Mouse (Mus musculus): ENCODE data around the gene Aif1l.
"Not testable (repeated sequence)": the region's sequence is repeated elsewhere in the genome, so short reads cannot be mapped to it uniquely, and the experiment has no call there.

Aif1l gene

DNA sequence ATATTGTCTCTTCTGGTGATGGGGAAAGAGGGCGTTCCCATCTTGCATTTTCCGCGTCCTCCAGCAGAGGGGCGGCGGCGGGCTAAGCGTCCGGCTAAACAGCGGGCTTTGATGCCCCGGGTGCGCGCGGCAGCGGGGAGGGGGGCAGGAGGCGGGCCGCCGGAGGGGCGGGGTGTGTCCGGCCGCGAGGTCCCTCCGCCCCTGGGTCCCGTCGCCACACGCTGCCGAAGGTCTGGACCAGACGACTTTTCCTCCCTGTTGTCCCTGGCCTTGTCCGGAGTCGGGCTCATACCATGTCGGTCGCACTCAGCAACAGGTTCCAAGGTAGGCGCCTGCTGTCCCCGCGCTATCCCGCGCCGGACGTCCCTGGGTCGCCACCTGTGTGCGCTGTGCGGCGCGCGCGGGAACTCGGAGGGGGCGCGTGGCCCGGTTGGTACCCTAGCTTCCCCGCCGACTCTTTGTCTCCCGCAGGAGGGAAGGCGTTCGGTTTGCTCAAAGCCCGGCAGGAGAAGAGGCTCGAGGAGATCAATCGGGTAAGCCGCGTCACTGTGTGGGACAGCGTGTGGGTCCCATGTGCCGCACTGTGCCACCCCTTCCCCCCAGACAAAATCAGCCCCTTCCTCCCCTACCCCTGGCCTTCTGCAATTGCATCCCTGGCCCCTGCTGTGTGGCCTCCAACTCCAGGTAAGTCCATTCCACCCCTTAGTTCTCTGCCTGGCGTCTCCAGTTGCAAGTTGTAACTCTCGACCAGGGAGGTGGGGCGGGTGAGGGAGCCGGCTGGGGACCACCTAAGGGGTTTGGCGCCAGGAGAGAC lies at the start of gene Aif1l:
Aif1l (plus strand) TSS at position 82 of the 814 bp plus-strand sequence.
- peak; percentile 75 for DNase-seq

DNA sequence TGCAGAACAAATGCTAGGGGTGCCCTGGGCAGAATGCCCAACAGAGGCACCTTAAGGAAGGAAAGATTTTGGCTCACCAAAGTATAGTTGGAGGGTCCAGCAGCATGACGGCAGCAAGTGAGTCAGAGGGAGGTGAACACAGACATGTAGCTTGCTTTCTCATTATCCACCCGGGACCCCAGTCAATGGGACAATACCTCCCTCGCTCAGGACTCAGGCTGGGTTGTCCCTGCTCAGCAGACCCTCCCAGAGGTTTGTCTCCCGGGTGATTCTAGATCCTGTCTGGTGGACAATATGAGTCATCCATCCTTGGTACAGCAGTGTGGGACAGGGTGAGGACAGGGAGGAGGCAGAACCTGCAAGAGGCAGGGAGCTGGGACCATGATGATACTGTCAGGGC lies 49.0 kb upstream of the Aif1l start:
- DNase-seq: no peak

DNA sequence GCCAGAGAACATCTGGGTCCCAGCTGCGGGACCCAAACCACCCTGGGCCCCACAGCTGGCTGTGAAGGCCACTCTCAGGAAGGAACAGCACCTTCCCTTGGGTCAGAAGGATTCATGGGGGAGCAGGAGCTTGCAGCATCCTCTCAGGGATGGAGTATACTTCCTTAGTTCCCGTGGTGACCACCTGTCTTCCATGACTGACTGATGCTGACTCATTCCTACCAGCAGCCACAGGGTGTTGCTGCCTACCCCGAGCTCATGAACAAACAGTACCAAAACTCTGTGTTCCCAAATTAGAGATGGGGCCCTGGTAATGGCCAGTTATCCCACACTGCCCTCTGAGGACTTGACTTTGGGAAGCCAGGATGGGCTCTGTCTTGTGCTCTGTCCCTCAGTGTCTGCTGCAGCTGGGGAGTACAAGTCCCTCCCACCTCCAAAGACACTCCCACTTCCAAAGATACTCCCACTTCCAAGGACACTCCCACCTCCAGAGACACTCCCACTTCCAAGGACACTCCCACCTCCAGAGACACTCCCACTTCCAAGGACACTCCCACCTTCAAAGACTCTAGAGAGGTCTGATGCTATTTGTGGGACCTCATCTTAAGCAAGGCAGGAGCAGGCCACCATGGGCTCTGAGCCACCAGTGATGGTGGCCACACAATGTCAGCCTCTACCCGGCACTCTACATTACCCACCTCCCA lies 48.1 kb upstream of the Aif1l start:
- DNase-seq: no peak

DNA sequence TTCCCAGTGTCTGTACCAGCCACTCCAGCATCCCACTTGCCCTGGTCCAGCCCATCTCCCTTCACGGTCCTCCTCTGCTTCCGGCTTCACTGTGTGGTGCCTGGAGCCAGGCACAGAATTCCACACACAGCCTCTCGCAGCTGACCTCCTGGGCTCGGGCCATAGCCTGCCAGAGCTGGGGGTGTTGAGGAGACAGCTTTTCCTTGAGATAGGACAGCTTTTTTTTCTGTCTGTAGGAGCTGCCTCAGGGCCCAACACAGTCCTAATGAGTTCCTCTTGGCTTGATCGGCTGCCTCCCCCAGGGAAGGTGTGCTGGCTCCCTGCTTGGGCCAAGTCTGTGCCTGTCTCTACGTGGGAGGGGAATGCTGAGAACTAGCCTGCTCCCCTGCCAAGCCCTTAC lies 45.9 kb upstream of the Aif1l start:
- DNase-seq: no peak

DNA sequence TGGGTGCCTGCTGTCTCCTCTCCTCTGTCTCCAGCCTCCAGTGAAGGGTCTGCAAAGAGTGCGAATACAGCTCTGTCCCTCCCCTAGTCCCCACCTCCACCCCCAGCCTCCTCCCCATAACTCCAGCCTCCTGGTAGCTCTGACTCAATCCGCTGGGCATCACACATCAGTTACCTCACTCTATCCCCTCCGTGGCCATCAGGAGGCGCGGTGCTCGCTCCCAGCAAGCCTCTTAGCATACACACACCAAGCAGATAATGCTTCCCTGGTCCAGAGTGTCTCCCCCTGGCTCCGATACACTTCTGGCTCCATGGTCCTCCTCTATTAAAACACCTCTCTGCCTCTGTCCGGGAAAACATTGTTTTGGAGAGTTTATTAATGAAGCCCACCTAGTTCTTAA lies 45.3 kb upstream of the Aif1l start:
- DNase-seq: peak; percentile 60

DNA sequence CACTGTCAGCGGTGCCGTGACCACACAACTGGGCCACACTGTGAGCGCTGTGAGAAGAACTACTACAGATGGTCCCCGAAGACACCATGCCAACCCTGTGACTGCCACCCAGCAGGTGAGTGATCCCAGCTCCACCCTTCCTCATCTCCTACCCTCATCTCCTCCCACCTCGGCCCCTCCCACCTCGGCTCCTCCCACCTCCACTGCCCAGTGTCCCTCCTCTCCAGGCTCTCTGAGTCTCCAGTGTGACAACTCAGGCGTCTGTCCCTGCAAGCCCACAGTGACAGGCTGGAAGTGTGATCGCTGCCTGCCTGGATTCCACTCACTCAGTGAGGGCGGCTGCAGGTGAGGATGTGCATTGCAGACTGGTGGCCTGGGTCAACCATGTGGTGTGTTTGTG lies 44.3 kb upstream of the Aif1l start:
- no peak for DNase-seq

DNA sequence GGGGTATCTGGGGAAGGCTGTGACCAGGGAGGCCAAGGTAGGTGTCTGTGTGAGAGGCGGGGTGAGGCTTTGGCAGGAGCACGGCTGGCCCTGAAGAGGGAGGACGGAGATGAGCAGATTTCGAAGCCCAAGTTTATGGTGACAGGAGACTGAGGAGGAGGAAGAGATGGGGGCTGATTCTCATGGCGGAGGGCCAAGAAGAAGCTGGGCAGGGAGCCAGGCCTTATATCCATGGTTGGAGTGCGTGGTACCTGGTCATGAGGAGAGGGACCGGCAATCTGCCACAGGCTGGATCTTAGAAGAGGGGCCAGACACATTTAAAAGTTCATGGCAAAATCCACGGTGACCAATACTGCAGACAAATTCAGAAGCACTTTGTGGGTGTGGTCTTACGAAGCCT lies 43.5 kb upstream of the Aif1l start:
- DNase-seq: no peak

DNA sequence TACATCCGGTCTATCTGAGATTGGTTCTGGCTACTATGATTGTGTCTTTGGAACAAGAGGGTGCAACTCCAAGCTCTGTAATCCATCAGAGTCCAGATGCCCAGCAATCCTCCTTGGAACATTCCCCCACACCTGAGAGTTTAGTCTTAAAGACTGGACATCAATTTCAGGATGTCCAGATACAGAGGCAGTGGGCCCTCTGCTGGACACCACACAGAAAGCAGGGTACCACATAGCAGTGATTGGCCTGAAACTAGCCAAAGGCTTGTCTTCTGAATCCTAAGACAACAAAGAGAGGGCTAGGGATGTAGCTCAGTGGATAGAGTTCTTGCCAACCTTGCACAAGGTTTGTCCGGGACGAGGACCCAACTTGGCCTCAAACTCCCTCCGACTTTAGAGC lies 37.4 kb upstream of the Aif1l start:
- DNase-seq: no peak

DNA sequence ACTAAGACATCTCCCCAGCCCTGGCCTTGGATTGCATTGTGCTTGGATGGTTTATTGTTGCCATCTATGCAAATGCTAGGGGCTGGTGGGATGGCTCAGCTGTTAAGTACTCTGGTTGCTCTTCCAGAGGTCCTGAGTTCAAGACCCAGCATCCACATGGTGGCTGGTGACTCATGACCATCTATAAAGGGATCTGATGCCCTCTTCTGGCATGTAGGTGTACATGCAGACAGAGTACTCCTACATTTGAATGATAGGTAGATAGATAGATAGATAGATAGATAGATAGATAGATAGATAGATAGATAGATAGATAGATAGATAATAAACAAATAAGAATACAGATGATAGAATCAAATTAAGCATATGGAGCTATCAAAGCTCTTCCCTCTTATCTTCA lies 35.7 kb upstream of the Aif1l start:
- not testable (repeated sequence) for DNase-seq

DNA sequence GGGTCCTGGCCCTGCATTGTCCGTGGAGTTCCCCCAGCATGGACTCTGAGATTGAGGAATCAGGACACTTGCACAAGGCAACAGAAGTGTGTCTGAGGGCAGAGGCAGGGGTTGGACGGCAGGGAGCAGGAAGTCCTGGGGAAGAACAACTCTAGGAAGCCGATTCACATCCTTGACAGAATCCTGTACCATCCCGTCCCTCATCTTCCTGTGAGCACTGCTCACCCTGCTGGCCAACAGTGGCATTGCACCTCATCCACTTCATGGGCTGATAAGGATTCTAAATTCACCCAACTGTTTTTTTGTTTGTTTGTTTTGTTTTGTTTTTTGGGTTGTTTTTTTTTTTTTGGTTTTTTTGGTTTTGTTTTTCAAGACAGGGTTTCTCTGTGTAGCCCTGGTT lies 34.8 kb upstream of the Aif1l start:
- DNase-seq: peak; percentile 89

DNA sequence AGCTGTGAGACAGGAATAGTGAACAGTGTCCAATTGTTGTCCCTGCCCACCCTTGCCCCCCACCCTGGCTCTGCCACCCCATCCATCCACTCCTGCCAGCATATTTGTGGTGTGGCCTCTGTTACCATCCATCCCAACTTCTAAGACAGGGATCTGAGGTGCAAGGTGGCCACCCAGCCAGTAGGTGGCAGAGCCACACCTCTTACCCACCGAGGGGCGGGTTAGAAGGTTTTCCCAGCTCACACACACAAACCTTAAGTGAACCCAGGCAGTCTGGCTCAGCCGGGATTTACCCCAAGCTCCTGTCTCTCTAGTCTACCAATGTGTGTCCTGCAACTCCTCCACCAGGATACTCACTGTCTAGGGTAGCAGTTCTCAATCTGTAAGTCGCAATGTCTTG lies 32.3 kb upstream of the Aif1l start:
- peak; percentile 74 for DNase-seq

DNA sequence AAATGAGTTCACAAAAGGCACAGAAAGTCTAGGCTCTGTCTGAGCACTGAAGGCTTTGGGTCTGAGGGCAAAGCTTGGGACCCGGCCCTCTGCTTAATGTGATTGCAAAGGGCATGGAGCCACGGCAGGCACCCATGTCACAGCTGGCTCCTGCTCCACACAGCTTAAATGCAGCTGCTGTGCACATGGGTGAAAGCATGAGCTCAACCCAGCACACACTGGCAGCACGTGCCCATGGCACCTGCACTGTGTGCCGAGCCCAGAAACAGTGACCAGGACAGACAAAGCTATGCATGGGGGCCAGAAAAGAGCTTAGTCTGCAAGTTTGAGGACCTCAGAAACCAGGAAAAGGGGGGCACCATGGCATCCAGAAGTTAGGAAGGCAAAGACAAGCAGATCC lies 26.3 kb upstream of the Aif1l start:
- no peak for DNase-seq

DNA sequence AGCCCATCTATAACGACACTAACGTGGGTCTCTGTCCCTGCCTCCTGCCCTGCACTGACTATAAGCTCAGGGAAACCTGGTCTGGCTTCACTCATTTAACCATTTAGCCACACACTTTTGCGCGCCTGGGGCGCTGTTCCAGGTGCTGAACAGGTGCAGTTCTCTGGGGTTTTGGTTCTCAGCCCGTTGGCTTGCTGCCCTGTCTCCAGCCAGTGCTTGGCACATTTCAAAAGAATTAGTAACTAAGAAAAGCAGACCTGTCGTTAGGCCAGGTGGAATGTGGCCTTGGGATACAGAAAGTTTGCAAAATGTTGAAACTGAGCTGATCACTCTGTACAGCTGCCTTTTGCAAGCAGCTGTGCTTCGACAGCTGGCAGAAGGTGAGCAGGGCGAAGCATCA lies 25.1 kb upstream of the Aif1l start:
- peak; percentile 36 for DNase-seq

DNA sequence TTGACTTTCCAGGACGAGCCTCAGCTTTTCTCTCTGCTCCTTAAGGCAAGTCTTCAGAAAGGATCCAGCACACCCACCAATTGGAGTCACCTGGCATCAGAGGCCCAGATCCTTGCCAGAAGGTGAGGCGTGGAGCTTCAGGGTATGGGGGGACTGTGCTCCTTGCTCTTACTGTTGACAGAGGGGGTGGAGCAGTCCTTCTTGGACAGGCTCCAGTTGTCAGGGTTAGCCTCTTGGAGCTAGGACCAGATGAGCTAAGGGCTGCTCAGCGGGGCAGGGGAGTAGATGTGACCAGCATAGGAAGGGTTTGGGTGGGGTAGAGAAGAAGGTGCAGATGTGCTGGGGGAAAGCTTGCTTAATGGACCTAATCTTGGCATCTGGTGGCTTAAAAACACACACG lies 24.0 kb upstream of the Aif1l start:
- no peak for DNase-seq

DNA sequence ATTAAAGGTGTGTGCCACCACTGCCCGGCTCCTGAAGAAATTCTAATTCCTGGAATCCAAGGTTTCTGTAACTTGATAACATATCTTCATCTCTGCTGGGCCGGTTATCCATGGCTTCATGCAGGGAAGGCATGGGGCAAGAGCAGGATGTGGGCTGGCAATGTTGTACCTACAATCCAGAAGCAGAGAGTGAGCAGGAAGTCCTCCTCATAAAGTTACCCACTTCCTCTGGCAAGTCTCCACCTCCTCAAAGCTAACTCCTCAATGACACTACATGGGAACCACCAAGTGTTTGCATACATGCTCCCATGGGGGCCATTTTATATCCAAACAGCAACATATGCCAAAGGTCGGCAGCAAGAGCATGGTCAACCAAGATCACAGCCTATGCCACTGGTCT lies 20.3 kb upstream of the Aif1l start:
- DNase-seq: no peak

DNA sequence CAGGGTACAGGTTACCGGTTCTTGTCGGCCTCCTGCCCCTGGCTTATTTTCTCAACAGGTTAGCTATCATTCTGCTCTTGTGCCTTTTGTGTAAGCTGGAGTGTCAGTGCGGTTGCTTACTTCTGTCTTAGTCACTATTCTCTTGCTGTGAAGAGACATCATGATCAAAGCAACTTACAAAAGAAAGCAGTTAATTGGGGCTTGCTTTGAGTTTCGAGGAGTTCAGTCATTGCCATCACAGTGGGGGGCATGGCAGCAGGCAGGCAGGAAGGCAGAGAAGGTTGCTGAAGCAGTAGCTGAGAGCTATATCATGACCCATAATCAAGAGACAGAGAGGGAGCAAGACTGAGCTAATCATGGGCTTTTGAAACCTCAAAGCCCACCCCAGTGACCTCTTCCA lies 15.4 kb upstream of the Aif1l start:
- DNase-seq: no peak

DNA sequence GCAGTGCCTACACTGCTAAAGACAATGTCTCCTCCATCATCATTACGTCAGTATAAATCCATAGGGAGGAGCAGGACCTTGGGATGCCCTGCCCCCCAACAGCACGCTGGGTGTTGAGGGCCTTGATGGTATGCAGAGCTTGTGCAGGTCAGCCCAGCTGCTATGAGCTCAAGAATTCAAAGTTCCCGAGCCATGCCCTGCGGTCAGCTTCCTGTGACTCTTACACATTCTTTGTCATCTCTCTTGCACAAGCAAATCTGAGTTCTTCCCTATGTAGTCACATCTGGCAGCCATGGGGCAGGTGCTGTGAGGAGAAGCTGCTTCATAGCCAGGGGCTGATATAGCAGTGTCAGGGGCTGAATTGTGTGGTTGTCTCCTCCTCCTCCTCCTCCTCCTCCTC lies 14.9 kb upstream of the Aif1l start:
- no peak for DNase-seq

DNA sequence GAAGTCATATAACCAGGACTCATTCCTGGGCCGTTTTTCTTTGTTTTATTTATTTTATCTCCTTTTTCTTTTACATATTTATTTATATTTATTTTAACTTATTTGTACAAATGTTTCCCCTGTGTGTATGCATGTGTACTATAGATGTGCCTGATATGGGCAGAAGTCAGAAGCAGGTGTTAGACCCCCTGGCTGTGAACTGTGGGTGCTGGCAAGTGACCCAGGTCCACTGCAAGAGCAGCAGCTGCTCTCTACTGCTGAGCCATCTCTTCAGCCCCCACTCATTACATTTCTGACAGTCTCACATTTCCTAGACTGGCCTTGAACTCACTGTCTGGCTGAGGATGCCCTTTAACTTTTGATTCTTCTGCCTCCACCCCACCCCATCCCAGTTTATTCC lies 11.6 kb upstream of the Aif1l start:
- no peak for DNase-seq

DNA sequence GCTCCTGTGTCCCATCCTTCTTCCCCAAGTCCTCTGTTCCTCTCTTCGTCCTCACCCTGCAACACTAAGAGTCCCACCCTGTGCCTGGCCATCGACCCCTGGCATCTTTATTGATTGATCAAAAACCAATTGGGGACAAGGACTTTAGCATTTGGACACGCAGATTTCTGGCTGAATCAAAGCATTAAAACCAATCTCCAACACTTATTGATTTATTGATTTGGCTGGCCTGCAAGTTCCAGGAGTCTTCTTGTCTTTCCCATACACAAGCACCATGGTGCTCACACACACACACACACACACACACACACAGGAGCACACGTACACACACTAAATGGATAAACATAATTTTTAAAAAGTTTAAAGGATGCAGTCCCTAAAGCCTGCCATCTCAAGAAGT lies 6.9 kb upstream of the Aif1l start:
- no peak for DNase-seq

DNA sequence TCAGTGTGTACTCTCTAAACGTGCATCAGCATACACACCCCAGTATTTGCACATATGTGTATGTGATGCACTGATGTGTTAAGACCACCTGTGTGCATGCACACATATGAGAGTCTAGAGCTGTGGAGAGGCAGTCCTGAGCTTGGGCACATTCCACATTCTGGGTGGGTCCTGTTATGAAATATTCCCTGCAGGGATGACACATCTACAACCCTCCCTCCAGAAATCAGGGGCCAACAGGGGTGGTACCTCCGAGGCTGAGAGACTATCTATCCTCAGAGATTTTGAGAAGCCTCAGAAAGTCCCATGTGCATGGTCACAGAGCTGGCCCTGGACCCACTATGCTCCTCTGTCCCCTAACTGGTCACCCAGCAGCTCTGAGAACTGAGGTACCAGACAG lies 4.4 kb upstream of the Aif1l start:
- DNase-seq: no peak

DNA sequence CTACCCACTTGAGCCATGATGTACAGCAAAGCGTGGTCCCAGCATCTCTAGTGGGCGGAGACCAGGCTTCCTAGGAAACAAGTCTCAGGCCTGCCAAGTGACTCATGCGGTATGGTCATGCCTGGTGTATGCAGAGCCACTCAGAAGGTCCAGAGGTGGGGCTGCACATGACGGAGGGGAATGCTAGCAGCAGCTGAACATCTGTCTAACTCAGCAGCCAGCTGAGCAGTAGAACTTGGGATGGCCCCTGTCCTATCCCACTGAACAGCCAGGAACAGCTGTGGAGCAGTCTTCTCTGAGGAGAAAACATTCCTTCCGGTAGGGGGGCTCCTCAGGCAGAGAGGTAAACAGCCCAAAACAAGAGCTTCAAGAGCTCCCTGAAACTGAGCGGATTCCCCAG lies 1.5 kb upstream of the Aif1l start:
- no peak for DNase-seq

DNA sequence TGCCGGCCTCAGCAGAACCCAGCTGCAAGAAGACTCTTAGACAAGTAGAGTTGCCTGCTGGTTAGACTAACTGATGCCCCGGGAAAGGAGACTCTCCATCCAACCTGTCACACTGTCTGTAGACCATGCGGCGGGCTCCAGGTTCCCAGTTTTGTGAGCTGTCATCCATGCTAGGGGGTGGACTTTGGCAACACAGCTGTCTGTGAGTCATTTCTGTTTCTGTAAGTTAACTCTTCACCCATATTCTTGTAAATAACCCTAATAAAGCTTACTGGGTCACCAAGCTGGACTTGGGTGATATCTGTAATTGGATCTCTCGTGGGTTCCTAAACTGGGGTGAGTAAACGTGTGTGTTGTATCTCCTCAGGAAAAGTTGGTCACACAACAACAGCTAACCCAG lies 1.1 kb upstream of the Aif1l start:
- DNase-seq: no peak

DNA sequence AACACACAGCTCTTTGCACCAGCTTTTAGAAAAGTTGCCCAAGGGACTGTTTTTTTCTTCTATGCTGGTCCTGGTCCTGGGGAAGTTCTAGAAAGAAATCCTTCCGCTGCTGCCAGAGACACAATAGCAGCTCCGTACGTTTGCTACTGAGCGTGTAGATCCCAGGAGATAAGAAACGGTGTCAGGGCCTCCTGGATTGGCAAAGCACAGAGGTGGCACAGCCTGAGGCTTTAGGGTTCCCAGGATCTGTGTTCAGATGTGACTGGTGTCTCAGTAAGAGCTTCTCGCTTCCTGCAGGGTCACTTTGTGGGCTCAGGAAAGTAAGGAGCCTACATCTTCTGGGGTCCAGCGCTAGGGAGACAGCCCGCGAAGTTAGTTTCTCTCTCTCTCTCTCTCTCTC lies 1.0 kb downstream of the Aif1l start:
- DNase-seq: no peak

DNA sequence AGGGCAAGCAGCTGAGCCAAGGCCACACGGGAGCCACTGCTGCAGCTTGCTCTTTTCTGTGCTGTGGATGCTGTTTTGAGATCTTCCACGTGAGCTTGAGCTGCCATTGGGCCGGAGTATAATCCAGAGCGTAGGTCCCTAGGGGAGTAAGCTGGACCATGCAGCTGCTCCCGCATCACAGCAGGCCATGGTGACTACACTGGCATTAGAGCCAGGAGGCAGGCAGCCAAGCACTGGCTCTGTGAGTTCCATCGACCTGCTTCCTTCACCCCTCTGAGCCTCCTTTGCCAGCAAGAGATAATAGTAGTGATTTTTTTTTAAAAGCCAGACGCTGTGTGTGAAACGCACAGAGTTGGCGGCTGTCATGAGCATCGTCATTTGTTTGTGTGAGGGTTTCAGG lies 2.3 kb downstream of the Aif1l start:
- DNase-seq: no peak

DNA sequence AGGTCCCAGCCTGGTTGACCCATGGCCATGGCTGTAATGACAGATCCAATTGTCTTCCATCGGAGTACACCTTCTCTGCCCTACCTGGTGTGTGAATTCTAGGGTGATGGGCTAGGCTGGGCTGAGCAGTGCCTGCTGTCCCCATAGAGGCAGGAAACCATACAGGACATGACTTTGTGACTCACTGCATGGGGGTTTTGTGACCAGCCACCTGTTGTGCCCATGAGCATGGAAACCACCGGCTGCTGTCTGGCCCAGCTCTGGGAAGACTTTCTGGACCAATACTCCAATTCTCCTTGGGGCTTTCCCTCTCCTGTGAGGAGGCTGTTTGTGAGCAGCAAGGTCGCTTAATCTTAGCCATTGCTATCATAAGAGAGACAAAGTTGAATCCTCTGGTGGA lies 2.8 kb downstream of the Aif1l start:
- no peak for DNase-seq

Data from thymus, postnatal 4 days (tissue).